Mouse (Mus musculus) E14TG2a.4 (cell line): Measurements from ENCODE around the gene Inafm1.
"Not testable (repeated sequence)": the region's sequence is repeated elsewhere in the genome, so short reads cannot be mapped to it uniquely, and the experiment has no call there.

Experiments used
- H3K27me3 ChIP-seq: 2 replicates; pipeline ENCODE4 v1.6.1; 2014; ENCODE audit warnings: low read length, control low read depth; ENCODE audit not compliant: insufficient read depth
- H3K36me3 ChIP-seq: 2 replicates; pipeline ENCODE4 v1.6.1; 2014; ENCODE audit warnings: low read length, control low read depth; ENCODE audit not compliant: insufficient read depth
- H3K4me1 ChIP-seq: replicated peaks from 2 replicates; pipeline ENCODE4 v1.6.1; 2014; ENCODE audit warnings: low read depth, low read length, control low read depth
- H3K4me3 ChIP-seq: replicated peaks from 2 replicates; pipeline ENCODE4 v1.5.1; 2014; ENCODE audit warnings: mild to moderate bottlenecking, low read length
- H3K9me3 ChIP-seq: 2 replicates; pipeline ENCODE4 v1.6.1; 2014; ENCODE audit warnings: low read length, control low read depth
- CTCF ChIP-seq: conservative IDR thresholded peaks from 2 replicates; pipeline ENCODE4 v1.5.1; 2014; ENCODE audit warnings: low read length
- NANOG ChIP-seq: IDR thresholded peaks from 2 replicates; pipeline ENCODE4 v1.6.1; 2014; ENCODE audit warnings: borderline replicate concordance, low read length, mixed read lengths
- POU5F1 ChIP-seq: IDR thresholded peaks from 2 replicates; pipeline ENCODE4 v1.6.1; 2014; ENCODE audit warnings: low read length, borderline replicate concordance

The Inafm1 gene

DNA sequence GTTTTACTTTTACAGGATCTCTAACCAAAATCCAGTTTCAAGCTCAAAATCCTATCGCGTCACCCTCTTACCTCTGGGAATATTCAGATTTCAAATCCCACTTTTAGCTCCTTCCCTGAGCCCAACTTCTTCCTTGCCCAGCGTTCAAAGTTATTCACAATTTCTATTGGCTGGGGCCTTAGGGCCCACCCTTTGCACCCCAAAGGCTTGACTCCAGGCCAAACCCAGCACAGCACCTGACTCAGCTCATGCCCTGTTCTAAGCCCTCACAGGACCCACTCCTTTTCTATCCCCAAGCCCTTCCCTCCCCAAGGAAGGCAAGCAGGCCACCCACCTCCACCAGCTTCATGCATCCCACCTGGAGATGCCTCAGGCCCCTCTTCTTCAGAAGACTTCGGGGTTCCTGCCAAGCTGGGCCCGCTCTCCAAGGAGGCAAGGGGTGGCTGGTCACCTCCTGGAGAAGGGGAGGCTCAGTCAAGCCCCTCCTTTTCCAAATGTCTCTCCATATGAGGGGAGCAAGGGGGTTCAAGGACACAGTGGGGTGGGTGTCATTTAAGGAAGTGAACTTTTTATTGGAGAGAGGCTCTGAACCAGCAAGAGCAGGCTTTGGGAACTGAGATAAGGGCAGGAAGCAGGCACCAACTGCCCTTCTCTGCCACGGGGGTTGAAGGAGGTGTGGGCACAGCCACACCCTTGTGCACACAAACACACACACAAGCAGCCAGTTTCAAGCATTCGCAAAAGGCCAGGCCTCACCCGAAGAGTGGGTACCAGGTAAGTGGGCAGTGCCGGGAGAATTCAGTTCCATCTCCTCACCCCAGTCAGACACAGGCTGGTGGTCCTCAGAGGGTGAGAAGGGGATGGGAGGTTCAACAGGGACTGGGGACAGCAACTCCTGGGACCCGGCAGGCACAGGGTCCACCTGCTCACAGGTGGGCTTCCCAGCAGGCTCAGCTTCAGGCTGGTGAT lies 1.8 kb upstream of the Inafm1 start:
- Histone ChIP-seq H3K36me3 (peaks cover 49% of the 10 kb centered on the region), H3K4me1 (peaks cover 39% of the 10 kb centered on the region), H3K4me3 (peak overlapping the region; percentile 90; the same call in 1 of the 2 replicates), H3K9me3 (no peaks in the 10 kb centered on the region), H3K27me3 (peaks cover 23% of the 10 kb centered on the region)
- TF ChIP-seq POU5F1 (no peak), NANOG (no peak), CTCF (no peak)

DNA sequence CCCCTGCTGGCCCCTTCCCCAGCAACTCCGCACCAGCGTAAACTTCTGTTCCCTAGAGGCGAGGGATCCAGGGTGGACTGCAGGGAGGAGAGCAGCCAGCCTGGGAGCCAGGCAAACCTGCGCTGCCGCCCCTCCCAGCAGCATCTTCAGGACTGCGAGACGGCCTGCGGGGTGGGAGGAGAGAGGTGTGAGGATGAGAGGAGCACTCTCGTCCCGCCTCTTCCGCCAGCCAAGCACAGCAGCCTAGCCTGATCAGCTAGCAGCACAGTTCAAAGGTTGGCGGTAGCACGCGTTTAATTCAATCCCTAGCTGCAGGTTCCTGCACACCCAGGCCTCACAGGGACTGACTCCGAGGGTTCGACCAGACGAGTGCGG lies 336 bp upstream of the Inafm1 start:
- Histone ChIP-seq H3K4me3 (peak overlapping the region; percentile 90), H3K36me3 (peaks cover 38% of the 10 kb centered on the region), H3K4me1 (peaks cover 32% of the 10 kb centered on the region), H3K9me3 (no peaks in the 10 kb centered on the region), H3K27me3 (peaks cover 32% of the 10 kb centered on the region)
- TF ChIP-seq POU5F1 (no peak), CTCF (no peak), NANOG (no peak)

DNA sequence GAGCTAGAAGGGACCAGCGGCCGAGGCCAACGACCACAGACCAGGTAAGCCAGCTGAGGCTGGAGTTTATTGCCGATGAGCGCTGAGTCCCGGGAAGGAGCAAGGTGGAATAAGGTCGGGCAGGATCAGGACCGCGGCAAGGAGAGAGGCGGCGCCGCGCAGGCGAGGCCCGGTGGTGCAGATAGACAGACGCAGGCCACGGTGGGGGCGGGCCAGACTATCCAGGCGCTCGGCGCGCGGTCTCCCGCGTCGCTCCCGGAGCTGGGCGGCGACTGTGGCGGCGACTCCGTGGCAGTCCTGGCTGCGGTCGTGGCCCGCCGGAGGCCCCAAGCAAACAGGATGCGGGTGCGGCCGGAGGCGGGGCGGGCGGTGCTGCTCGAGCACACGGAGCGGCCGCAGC lies 736 bp downstream of the Inafm1 start:
- Histone ChIP-seq H3K36me3 (peaks cover 28% of the 10 kb centered on the region), H3K9me3 (no peaks in the 10 kb centered on the region), H3K4me1 (peaks cover 25% of the 10 kb centered on the region), H3K4me3 (peak overlapping the region; percentile 90), H3K27me3 (peaks cover 36% of the 10 kb centered on the region)
- no peak for TF ChIP-seq POU5F1
- TF ChIP-seq NANOG, result no peak
- TF ChIP-seq CTCF, result no peak

DNA sequence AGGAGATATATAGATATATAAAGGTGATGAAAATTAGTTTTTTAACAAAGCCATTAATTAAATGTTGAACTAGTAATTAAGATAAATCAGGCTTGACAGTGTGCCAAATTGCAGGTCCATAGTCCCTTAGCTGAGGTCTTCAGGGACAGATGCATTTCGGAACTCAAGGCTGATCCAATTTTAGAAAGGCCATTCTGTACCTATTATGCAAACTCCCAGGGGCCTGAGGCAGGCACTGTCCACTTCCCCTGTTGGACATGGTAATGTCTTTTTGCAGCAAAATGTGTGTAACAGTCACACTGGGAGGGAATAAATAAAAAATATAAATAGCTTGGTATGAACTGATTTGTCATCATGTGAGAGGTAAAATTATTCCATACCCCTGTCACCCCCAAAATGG lies 2.3 kb downstream of the Inafm1 start:
- H3K9me3 ChIP-seq, result no peaks in the 10 kb centered on the region
- H3K36me3 ChIP-seq, result peaks cover 12% of the 10 kb centered on the region
- H3K4me1 ChIP-seq, result peaks cover 25% of the 10 kb centered on the region
- TF ChIP-seq CTCF (no peak), POU5F1 (no peak), NANOG (no peak)
- H3K4me3 ChIP-seq, result no peak overlapping the region
- peaks cover 36% of the 10 kb centered on the region for H3K27me3 ChIP-seq

DNA sequence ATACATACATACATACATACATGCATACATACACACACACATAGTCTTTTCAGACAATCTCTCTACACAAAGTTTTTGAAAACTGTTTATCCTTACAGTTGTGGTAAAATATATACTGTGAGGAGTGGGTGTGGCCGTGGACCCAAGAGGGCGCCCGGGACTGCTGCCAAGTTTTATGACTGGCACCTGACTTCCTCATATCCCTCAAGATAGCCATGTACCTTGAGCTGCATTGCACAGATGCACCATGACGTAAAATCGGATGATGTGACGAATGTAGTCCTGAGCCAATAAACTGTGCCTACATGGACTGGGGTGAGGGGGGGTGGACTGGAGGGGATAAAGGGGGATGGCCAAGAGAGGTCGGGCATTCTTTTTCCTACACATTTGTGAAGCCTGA lies 6.8 kb downstream of the Inafm1 start:
- H3K36me3 ChIP-seq, H3K4me3 ChIP-seq, H3K4me1 ChIP-seq: not testable (repeated sequence)
- Histone ChIP-seq H3K27me3 (peaks cover 26% of the 10 kb centered on the region), H3K9me3 (peaks cover 22% of the 10 kb centered on the region)

DNA sequence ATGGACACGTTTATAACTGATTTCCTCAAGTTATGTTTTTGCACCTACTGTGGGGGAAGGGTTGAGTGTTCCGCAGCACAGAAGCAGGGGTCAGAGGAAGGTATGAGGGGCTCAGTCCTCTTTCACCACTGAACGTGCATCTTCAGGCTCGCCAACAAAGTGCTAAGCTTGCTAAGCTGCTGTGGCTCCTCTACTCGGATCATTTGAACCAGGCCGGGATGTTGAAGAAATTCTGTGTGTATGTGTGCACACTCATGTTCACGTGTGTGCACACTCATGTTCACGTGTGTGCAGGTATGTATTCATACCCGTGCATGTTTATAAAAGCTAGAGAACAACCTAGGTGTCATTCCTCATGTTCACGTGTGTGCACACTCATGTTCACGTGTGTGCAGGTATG lies 7.6 kb downstream of the Inafm1 start:
- Histone ChIP-seq H3K9me3 (peaks cover 22% of the 10 kb centered on the region), H3K36me3 (no peaks in the 10 kb centered on the region), H3K4me3 (no peak overlapping the region), H3K4me1 (no peaks in the 10 kb centered on the region), H3K27me3 (peaks cover 22% of the 10 kb centered on the region)
- TF ChIP-seq CTCF (no peak), POU5F1 (no peak), NANOG (no peak)

DNA sequence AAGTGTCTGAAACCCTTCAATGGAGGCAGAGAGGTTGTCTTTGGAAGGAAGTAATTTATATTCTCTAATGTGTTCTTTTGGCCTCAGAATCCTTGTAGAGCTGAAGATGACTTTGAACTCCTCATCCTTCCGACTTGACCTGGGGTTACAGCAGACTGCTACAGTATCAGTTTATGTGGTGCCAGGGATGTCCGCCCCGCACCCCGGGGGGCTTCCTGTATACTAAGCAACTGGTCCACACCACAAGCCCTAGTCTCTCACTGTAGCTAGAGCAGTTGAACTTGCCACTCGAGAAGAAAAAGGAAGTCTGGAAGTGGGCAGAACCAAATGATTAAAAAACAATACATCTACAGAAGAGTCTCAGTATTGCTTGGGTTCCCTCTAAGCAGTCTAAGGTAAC lies 9.6 kb downstream of the Inafm1 start:
- Histone ChIP-seq H3K27me3 (peaks cover 11% of the 10 kb centered on the region; the same call in 1 of the 2 replicates), H3K4me3 (no peak overlapping the region), H3K36me3 (no peaks in the 10 kb centered on the region), H3K9me3 (peaks cover 22% of the 10 kb centered on the region), H3K4me1 (no peaks in the 10 kb centered on the region)
- no peak for TF ChIP-seq CTCF
- TF ChIP-seq POU5F1, result no peak
- TF ChIP-seq NANOG, result no peak

DNA sequence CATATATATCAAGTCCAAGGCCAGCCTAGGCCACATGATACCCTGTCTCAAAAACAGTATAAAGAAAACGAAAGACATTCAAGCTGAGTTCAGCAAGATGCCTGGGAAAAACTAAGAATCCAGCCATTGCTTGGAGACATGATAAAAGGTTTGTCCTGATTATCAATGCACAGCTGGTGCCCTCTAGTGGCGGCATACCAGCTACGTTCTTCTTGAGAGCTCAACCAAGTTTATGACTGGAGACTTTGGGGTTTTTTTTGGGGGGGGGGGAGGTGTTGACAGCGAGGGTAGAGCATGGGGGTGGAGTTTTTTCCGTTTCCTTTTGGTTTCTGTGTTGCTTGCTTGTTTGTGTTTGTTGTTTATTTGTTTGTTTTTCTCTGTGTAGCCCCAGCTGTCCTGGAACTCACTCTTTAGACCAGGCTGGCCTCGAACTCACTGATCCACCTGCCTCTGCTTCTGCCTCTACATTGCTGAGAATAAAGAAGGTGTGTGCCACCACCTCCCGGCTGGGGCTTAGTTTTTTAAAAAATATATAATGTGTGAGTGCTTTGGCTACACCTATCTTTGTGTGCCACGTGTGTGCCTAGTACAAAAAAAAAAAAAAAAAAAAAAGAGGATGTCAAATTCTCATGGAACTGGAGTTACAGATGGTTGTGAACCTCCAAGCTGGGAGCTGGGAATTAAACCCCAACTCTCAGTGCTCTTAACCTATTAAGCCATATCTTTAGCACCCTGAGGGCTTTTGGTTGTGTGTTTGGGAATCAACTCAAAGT lies 10.2 kb downstream of the Inafm1 start:
- TF ChIP-seq CTCF, result peak; percentile 72
- TF ChIP-seq NANOG, result no peak
- H3K27me3 ChIP-seq, result peaks cover 9% of the 10 kb centered on the region; the same call in 1 of the 2 replicates
- peaks cover 22% of the 10 kb centered on the region for H3K9me3 ChIP-seq
- no peaks in the 10 kb centered on the region for H3K36me3 ChIP-seq
- no peaks in the 10 kb centered on the region for H3K4me1 ChIP-seq
- no peak overlapping the region for H3K4me3 ChIP-seq
